Mouse (Mus musculus) left cerebral cortex, postnatal 10 days (tissue): ENCODE measurements around the gene Wnt4. TPM values are rescaled to one million over a fixed set of nuclear protein-coding genes. Genes with fewer than 3 reads are reported as not detected.

ENCODE experiments used
- DNase-seq, 2 experiments: peaks; one replicate each; pipeline ENCODE4 v3.0.0; 2021 to 2022; ENCODE audit warnings: low spot score in 2 of 2, mixed read lengths in 1 of 2; ENCODE audit errors: extremely low spot score in 1 of 2
- intact Hi-C: fragments of 180-260 bp; cut with DNase I; formaldehyde crosslinking; loops from one replicate; pipeline ENCODE4 v1.15.1; 2025
- total RNA-seq, 2 experiments: library from RNA; stranded (reverse); gene quantifications; 2 replicates each; pipeline ENCODE4 v1.2.3; 2021

Wnt4 gene
- total RNA-seq, 2 experiments from 2014 or later = 15.5 to 16.2 TPM

DNA sequence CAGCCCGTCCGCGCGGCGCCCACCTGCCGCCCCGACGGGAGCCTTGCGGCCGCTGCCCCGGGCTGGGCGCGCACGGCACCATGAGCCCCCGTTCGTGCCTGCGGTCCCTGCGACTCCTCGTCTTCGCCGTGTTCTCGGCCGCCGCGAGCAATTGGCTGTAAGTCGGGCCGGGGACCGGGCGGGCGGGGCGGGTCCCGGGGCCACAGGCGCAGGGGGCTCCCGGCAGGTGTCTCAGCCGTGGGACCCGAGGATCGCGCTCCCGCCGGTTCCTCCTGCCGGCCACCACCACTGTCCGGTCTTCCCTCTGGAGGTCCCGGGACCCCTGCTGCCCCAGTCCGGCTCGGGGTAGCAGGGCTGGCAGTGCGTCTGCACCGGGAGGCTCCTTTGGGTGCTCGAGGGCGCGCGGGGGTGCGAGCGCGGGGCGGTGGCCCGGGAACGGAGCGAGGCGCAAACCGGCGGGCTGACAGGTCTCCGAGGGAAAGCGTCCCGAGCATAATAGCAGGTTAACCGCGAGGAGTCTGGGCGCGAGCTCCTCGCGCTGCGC lies 383 bp downstream of the Wnt4 start:
- no peak for DNase-seq
- intact Hi-C loops = loop anchor here (5.0 kb wide), 1 partner anchor 115 kb away; no protein-coding TSS in a partner anchor

DNA sequence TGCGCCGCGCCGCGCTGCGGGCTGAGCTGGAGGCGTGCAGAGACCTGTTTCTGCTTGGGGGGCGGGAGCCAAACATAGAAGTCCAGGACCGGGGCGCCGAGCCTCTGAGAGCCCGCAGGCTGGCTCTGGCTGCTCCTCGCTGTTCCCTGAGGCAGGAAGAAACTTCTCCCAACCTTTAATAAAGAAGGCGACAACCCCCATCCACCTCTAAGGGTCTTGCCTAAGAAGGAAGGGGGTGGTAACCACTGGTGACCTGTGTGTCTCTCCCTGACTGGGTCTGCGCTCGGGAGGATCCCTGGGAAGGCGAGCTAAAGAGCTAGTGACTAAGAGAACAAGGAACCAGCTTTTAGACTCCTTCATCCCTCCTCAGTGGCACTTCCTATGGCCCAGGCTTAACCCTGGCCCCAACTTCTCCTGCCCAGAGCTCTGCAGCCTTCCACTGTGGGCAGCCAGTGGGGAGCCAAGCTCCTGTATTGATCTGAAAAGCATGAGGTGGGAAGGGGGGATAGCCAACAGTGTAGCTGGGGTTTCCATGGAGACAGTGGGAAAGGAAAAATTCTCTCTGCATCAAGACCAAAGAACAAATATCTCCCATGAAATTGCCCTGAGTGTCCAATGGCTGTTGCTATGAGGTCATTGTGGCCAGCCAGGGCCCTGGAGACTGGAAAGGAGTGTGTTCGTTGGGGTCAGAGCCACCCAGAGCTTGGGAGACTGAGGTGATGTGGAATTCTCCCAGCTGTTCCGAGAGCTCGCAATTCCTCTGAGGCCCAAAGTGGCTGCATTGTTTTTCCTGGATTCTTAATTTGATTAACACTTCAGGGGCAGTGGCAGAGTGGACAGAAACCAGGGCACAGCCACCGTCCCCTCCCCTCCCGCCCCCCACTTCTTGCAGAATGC lies 1.1 kb downstream of the Wnt4 start:
- intact Hi-C loops = loop anchor here (5.0 kb wide), 1 partner anchor 116 kb away; no protein-coding TSS in a partner anchor
- no peak for DNase-seq

DNA sequence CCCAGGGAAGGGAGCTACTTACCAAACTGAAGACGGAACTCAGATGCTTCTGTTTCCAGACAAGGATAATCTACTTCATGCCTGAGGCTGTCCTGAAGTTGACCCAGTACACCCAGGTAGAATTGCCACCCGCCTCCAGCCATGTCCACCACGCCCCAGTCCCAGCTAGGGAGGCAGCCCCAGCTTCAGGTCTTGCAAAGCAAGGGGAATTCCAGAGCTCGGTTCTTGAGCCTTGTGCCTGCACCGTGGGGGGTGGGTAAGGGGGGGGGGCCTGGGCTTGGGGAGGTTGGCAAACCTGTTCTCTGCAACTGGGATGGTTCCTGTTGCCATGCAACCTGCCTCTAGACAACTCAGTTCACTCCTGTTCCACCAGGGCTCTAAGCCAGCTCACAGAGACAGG lies 2.1 kb downstream of the Wnt4 start:
- DNase-seq = no peak
- intact Hi-C loops = loop anchor here (5.0 kb wide), 1 partner anchor 117 kb away; no protein-coding TSS in a partner anchor

DNA sequence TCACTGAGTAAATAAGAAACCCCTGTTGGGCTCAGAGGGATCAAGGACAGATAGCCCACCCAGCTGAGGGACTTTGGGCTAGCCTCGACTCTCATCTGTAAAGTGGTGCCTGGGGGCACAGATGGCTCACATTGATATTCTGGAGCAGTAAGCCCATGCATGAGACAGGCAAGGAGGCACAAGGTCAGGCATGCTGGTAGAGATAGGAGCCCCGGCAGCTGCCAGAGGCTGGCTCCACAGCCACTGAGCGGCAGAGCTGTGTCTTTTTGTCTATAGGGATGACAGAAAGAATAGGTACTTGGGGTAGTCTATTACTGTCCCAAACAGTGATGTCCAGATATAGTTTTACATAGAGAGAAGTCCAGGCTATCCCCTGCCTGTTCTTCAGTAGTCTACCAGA lies 4.0 kb downstream of the Wnt4 start:
- intact Hi-C loops = no loop called here

DNA sequence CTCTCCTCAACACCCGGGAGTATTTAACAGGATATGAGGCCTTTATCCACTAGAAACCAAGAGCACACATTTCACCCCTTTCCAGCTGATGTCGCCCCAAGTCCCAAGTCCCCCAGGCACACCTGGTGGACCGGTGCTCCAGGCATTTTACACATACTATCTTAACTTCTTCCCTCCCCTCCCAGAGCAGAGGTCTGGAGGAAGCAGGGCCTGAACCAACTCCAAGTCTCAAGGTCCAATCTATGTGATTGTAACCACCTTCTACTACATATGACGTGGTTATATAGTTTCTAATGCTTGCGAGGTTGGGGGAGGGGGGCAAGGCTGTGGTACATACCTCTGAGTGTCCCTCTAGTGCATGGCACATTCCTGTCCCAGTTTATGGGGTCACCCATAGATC lies 4.8 kb downstream of the Wnt4 start:
- no peak for DNase-seq
- intact Hi-C loops = no loop called here

More for the DNA sequence above, 4.0 kb downstream of the Wnt4 start:
- DNase-seq = no peak

DNA sequence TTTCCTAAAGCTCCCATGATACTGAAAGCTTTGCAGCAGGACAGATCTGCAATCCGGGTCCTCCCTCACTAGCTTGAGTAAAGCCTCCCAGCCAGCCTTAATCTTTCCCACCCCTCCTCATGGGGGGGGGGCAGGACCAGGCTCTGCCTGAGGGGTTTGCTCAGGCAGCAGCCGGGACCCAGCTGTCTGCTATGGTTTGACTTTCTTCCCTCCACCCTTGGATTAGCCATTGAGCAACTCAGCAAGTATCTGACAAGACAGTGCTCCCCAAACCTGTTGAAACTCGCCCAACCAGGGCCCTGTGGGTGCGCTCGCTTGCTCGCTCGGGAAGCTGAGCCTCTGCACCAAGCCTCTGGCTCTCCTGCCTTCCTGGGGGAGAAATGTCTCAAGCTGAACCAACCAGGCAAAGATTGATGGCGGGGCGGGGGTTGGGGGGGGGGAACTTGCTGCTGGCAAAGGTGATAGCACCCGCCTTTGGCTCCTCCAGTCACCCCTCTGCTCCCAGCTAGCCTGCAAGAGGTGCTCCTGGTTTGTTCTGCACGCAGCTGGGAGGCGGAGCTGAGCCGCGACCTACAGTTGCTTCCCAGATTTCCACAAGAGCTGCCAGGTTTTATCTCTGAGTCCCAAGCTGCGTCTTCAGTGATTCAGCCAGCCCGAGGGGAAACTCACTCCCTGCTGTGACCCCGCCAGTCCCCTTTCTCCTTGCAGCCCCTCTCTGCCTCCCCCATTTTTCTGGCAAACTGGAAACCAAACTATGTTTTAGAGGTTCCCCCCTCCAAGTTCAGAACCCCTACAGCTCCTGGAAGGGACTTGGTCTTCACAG lies 5.5 kb downstream of the Wnt4 start:
- no peak for DNase-seq
- intact Hi-C loops = no loop called here

DNA sequence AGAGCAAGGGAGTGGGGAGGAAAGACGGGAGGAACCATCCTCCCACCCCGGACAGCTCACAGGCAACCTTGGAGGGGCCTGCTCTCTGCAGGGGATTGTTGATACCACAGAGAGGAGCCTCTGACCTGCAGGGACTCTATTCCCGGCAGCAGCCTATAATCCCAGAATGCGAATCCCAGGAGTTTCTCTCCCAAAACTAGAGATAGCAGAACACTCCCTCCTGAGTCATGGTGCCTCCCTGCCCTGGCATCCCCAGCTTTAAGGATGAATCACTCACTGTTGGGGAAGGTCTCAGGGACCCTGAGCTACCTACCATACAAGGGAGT lies 6.1 kb downstream of the Wnt4 start:
- intact Hi-C loops = no loop called here
- no peak for DNase-seq

DNA sequence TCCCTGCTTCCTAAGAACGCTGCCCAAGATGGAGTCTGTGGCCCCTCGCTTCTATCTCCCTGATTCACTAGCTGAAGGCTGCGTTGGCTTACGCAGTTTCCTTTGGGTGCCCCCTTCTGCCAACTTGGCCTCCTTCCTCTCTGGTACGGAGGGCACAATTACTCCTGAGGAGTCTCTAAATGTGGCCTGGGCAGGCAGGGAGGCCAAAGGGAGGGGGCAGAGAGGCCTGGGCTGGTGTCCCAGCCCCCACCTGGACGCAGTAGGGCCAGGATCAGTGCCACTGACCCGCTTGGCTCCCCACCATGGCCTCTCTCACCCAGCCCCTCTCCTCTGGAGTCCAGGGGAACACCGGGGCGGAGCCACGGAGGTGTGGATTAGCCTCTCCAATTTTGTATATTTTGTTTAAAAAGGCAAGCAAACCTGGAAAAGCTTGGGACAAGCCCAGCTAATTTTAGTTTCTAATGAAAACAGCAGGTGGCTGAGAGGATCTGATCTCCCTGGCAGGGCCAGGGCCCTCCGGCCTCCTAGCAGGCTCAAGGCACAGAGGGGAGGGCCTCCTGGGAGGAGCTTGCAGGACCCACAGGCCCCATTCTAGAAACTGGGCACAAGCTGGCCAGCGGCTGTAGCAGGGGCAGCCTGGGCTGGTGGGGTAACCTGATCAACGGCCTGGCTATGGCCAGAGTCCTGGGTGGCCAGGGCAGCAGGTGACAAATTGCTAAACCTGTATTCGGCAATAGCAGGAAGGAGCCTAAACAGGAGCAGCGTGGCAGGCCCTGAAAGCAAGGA lies 8.8 kb downstream of the Wnt4 start:
- no peak for DNase-seq
- intact Hi-C loops = loop anchor here (5.0 kb wide), 1 partner anchor 199 kb away; no protein-coding TSS in a partner anchor

DNA sequence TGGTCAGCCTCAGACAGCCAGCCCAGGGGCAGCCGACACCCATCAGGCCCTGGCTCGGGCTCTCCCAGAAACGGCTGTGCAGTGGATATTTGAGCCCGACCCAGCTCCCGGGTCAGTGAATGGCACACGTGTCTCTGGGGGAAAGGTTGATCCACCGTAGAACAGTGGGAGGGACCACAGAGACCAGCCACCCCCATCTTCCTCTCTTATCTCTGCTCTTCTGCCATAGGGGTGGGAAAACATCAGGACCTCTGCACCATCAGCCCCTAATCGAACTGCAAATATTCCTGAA lies 9.3 kb downstream of the Wnt4 start:
- intact Hi-C loops = loop anchor here (5.0 kb wide), 1 partner anchor 199 kb away; no protein-coding TSS in a partner anchor
- DNase-seq = no peak

DNA sequence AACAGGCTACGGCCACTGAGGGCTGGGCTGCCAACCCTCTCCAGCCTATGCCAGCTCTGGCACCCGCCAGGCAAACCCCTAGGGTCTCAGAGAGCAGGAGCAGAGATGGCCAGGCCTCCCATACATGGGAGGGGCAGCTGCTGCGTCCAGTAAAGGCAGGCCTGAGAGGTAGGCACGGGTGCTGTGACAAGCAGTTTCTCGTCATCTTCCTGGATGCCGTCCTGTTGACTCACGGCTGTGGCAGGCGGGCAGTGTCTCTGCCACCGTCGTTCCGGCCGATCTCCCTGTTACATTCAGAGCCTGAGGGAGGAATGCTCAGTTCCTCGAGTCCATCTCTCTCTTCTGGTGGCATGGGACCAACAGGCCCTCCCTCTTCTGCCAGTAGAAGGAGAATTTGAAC lies 9.9 kb downstream of the Wnt4 start:
- intact Hi-C loops = loop anchor here (5.0 kb wide), 1 partner anchor 200 kb away; no protein-coding TSS in a partner anchor
- DNase-seq = no peak

DNA sequence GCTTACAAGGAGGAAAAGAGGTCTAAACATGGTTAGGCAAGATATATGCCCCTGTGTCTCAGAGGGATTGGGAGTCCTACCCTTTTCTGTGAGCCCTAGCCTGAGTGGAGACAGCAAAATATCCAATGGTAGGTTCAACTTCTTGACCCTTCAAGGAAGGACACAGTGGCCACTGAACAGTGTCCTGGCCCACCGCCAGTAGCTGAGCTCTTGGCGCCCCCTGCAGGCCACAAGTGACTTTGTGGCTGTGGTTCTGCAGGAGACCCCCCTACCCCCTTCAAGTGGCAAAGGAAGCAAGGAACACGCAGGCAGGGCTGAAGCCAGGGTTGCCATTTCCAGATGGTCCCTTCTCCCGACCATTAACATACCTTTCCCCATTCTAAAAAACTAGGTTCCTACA lies 10.5 kb downstream of the Wnt4 start:
- intact Hi-C loops = loop anchor here (5.0 kb wide), 1 partner anchor 201 kb away; no protein-coding TSS in a partner anchor
- DNase-seq = peak in 1 of 2 experiments; percentile 74

DNA sequence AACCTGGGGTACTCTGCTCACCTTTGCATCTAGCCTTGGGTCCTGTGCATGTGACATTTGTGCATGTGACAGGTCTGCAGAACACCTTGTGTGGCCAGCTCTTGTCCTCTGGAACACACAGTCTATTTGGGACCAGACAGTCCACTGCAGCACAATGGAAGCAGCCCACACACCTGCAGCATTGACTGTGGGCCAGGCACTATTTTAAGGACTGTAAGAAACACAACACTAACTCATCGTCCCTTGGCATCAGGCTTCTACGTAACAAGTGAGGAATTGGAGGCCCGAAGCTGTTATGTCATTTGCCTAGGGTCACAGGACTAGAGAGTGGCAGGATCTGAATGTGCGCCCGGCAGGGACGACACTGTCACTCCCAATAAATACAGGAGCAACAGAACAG lies 12.4 kb downstream of the Wnt4 start:
- DNase-seq = no peak
- intact Hi-C loops = loop anchor here (5.0 kb wide), 1 partner anchor 202 kb away; no protein-coding TSS in a partner anchor

DNA sequence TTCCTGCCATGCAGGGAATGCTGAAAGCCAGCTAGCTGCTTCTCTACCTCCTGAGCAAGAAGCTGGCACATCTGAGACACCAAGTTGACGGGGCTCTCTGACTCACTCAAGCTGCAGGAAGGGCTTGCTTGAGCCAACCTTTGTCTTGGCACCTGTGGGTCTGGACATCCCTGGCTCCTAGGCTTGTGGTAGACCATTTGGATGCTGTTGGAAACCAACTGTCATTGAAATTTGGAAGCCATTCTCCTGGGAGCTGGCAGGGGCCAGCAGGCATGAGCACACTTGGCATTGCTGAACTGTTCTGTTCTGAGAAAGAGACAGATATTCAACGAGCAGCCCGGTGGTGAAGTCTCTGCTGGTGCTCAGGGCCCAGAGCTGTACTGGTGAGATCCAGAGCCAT lies 13.0 kb downstream of the Wnt4 start:
- intact Hi-C loops = no loop called here
- DNase-seq = no peak

DNA sequence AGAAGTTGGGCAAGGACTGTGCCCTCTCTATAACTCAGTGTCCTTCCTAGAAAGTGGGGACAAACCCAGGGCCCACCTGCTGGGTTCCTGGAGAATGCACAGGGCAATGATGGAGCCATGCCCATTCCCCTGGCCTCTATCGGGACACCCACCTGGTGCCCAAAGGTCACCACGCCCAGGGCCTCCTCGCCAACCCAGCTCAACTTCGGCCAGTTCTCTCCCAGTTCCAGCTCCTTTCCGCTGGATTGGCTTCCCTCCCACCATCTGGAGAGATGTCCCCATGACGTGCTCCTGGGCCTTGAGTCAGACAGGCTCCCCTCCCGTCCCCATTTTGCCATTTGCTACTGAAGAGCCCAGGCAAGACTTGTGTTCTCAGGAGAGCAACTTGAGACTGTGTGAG lies 15.3 kb downstream of the Wnt4 start:
- no peak for DNase-seq
- intact Hi-C loops = no loop called here

DNA sequence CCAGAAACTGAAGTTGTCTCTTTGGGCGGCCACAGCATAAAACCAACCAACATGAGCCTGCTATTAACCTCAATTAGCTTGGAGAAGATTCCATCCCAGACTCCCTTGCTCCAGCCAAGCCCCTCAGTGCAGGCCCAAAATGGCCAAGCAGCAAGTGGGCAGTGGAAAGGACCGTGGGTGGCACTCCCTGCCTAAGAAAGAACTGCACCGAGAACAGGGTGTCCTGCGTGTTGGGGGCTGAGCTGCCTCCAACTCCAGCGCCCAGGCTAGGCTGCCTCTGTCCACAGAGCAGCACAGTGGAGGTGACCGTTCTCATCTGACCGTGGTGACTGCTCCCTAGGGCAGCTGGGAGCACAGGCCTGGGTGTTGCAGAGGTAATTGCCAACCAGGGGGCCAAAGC lies 16.7 kb downstream of the Wnt4 start:
- DNase-seq = no peak
- intact Hi-C loops = no loop called here

DNA sequence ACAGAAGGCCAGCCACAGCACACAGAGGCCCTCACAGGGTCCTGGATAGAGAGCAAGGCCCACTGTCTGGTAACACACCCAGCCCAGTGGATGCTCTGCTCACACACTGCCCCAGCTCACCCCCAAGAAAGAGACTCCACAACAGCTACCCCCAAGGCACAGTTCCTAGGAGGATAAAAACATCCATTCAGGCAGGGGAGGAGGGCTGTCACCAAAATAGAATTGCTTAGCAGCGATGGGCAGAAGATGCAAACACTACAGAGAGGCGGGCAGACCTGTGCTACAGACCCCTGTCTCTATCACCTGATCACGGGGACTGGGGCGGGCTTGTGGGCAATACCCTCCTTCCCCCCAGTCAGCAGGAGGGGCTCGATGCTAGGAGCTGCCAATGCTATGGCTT lies 17.2 kb downstream of the Wnt4 start:
- intact Hi-C loops = no loop called here
- no peak for DNase-seq

DNA sequence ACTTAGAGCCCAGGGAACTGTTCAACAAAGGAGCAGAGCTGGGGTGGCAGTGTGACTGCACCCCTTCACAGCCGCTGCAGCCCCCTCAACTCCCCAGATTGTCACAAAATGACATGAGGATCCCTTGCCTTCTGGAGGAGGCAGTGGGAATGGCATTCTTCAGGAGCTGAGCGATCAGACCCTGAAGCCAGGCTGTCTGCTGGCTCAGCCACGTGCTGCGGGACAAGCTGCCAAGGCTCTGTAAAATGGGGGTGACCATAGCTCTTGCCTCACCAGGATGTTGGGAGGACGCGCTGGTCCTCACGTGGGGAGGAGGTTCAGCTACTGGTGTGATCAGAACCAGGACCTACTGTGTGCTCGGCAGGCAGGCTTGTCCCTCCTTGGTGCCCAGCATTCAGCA lies 17.7 kb downstream of the Wnt4 start:
- intact Hi-C loops = no loop called here
- DNase-seq = peak in 1 of 2 experiments; percentile 62

DNA sequence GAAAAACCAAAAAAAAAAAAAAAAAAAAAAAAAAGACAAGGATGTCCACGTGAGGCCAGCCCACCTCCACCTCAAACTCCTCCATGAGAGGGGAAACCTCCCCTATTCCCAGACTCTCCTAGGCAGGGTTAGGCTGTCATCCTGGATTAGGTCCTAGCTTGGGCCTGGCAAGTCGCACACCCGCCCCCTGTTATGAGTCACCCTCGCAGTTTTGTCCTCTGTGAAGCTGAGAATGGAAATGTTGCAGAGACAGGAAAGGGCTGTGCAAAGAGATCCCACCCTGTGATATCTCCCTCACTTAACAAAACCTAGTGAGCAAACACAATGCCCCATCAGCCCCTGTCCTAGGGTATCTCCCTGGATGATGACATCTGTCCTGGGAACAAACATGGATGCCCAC lies 20.3 kb downstream of the Wnt4 start:
- DNase-seq = no peak
- intact Hi-C loops = no loop called here

DNA sequence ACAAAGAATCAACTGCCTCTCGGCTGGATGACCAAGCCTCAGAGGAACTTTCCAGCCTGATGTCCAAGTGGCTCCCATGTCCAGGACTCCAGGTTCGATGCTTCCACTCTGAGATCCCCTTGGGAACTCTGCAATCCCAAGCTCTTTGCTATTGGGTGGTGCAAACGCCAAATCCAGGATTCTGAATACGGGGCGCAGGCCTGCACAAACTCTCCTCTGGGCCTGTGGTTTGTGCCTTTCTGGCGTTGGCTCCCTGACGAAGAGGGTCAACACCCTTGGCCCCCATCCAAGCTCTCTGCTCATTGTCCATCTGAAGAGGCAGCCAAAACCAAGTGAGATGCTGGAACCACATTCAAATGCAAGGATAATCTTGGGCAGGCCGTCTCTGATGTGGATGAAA lies 21.1 kb downstream of the Wnt4 start:
- no peak for DNase-seq
- intact Hi-C loops = no loop called here
